Mouse (Mus musculus) heart, adult 18-20 months (tissue): Measurements from ENCODE around the gene Dtx3l. TPM values are rescaled to one million over a fixed set of nuclear protein-coding genes. Genes with fewer than 3 reads are reported as not detected.
"Not testable (repeated sequence)": the region's sequence is repeated elsewhere in the genome, so short reads cannot be mapped to it uniquely, and the experiment has no call there.

Experiments used
- DNase-seq, 2 experiments: peaks; one replicate each; pipeline ENCODE4 v3.0.0; 2021 to 2022; ENCODE audit warnings: mixed read lengths in 1 of 2
- long read RNA-seq, 2 experiments: library from polyadenylated mRNA; stranded (forward); transcript quantifications; one replicate each; pipeline ENCODE4 v2.0.0; 2021
- total RNA-seq, 2 experiments: library from RNA; stranded (reverse); gene quantifications; 2 replicates each; pipeline ENCODE4 v1.2.3; 2021

The Dtx3l gene
- 10 to 100 TPM; 10.9 to 11.3 TPM for total RNA-seq
- long read RNA-seq, experiment 1, full-length matches to known transcripts, result 1 of 4 reads
- long read RNA-seq, experiment 1, partial matches to known transcripts, result 1 of 4 reads
- long read RNA-seq, experiment 1, other reads (novel, unspliced or antisense), result 2 of 4 reads
- long read RNA-seq, experiment 2, full-length matches to known transcripts, result 1 of 2 reads
- long read RNA-seq, experiment 2, partial matches to known transcripts, result 1 of 2 reads
- long read RNA-seq, experiment 2, other reads (novel, unspliced or antisense), result 0 of 2 reads

GRCm38 (mm10) chr16:35938211-35939151, at the start of gene Dtx3l, which contains the start of gene Parp9:
TSS of gene Dtx3l (minus strand) at chr16:35939151.
TSS of gene Parp9 (plus strand) at chr16:35938470.
- peak; percentile 83 to 86 for DNase-seq

- no peak for DNase-seq
Measured at GRCm38 (mm10) chr16:35987930-35988329, 49.0 kb upstream of the Dtx3l start.

DNA sequence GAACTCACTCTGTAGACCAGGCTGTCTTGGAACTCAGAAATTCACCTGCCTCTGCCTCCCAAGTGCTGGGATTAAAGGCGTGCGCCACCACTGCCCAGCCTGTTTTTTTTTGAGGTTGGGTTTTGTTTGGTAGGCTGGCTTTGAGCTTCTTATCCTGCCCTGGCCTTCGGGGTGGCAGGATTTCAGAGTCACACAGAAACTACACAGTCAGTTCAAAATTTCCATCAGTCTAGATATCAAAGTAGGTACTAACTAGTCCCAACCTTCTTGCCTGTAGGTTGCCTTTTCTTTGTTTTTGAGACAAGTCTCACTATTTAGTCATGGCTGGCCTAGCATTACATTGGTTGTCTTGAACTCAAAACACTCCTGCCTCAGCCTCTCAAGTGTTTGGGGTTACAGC, 45.5 kb upstream of the Dtx3l start:
- no peak for DNase-seq

- peak; percentile 77 to 79 for DNase-seq
Measured at GRCm38 (mm10) chr16:35983517-35984101, 44.7 kb upstream of the Dtx3l start.

GRCm38 (mm10) chr16:35982902-35983516, 44.1 kb upstream of the Dtx3l start:
- DNase-seq, result peak; percentile 92 to 95

DNA sequence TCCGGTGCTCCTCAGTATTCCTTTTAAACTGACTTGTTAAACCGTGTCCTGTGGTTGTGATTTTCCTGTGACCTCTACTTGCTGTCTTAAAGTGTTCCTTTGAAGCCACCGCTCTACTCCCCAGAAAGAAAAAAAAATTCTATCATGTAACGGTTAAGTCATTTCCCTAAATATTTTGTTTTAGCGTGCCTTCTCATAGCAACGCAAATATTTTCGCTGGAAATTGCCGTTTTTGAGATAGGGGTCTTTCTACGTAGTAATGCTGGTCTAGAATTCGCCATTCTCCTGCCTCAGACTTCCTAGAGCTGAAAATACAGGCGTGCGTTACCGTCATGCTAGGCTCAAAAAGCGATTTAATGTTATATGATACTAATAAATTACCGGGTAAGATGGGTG, 43.6 kb upstream of the Dtx3l start:
- DNase-seq, result no peak

DNA sequence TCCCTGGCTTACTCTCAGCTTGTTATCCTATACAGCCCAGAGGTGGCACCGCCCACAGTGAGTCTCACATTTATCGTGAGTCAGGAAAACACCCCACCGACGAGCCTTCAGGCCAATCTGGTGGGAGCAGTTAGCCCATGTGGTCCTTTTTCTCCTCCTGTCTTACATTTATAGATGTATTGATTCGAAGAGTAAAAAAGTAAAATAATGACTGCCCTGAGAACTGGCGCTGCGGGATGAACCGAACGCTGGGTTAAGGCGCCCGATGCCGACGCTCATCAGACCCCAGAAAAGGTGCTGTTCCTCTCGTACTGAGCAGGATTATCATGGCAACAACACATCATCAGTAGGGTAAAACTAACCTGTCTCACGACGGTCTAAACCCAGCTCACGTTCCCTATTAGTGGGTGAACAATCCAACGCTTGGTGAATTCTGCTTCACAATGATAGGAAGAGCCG, 42.4 kb upstream of the Dtx3l start:
- peak; percentile 99 to 100 for DNase-seq

DNA sequence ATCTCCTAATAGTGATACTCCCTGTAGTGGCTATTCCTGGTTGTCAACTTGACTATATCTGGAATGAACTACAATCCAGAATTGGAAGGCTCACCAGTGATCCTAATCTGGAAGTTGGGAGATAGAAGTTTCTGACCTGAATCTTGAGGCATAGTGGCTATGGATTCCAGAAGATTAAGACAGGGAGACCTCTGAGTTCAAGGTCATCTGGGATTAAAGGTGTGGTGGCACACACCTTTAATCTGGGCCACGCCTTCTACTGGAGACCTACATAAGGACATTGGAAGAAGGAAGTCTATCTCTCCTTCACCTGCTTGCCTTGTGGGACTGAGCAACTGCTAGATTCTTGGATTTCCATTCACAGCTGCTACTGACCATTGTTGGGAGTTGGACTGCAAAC, 39.5 kb upstream of the Dtx3l start, which contains the start of gene Kpna1:
Gene Kpna1, plus strand, starts transcription at position 301 of the 400 bp plus-strand sequence.
- not testable (repeated sequence) for DNase-seq

- no peak for DNase-seq
Measured at GRCm38 (mm10) chr16:35974021-35974420, 35.1 kb upstream of the Dtx3l start.

DNA sequence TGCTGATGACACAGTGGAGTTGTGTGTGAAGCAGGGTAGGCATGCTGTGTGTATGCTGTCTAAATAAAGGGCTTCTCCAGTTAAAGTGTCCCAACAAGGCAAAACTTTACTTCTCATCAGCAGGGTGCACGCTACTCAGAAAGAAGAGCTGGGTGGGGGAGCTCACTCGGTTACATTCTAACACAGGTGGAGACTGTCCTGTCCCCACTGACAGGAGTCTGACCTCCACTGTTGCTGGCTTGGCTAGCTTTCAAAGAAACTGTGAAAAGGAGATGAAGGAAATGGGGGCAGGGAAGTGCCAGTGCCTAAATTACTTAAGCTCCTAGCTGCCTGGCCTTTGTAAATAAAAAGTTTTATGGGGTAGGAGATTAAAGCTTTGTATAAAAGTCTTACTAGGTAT, 29.2 kb upstream of the Dtx3l start:
- DNase-seq, result peak in 1 of 2 experiments; percentile 10

GRCm38 (mm10) chr16:35967319-35967718, 28.4 kb upstream of the Dtx3l start:
- DNase-seq, result no peak

DNA sequence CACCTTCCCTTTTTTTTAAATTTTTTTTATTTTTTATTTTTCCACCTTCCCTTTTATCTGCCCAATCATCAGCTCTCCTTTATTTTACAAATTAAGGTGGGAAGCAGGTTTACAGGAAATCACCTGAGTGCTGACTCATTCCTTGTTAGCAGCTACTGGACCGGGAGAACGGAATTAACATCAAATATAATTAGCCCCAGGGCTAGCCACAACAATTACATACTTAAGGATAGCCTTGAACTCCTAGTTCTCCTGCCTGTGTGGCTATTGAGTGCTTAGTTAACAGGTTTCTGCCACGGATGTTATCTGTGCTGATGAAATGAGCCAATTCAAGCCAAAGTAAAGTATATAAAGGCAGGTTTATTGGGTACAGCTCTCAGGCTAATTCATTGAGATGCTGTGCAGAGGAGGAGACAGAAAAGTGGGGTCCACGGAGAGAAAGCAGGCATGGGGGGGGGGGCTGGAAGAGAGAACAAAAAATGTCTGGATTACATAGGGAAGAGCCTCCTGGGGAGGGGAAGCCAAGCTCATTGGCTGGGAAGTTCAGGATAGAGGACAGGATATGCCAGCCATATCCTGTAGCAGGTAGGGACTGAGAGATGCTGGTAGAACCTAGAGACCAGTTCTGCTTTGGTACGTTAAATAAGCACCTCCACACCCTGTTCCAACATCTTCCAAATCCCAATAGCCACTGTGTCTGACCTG, 27.6 kb upstream of the Dtx3l start:
- no peak for DNase-seq

DNA sequence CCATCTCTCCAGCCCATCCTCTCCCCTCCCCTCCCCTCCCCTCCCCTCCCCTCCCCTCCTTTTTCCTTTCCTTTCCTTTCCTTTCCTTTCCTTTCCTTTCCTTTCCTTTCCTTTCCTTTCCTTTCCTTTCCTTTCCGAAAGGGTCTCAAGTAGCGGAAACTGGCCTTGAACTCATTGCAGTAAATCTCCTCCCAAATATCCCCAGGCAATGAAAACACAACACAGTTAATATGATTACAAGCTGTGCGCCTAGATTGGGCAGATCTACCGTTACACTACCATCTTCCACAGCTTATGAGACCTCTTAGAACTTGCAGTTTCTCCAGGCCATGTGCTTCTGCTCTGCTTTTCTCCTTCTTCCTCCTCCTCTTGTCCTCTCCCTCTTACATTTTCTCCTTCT, 27.0 kb upstream of the Dtx3l start:
- DNase-seq, result not testable (repeated sequence)

DNA sequence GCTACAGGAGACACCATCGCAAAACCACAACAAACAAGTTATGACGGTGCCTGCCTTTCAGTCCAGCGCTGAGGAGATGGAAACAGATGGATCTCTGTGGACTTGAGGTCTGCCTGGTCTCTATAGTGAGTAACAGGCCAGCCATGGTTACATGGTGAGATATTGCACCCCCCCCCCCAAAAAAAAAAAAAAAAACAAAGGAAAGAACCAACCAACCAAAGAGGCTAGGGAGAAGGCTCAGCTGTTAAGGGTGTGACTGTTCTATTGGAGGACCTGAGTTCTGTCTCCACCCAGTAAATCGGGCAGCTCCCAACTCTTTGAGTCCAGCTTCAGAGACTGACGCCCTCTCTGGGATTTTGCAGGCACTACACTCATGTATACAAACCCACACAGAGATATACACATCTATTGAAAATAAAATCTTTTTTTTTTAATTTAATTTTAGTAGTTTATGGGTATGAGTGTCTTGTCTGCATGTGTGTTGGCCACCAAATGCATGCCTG, 13.7 kb upstream of the Dtx3l start:
- DNase-seq, result no peak

GRCm38 (mm10) chr16:35951216-35951615, 12.3 kb upstream of the Dtx3l start:
- no peak for DNase-seq

DNA sequence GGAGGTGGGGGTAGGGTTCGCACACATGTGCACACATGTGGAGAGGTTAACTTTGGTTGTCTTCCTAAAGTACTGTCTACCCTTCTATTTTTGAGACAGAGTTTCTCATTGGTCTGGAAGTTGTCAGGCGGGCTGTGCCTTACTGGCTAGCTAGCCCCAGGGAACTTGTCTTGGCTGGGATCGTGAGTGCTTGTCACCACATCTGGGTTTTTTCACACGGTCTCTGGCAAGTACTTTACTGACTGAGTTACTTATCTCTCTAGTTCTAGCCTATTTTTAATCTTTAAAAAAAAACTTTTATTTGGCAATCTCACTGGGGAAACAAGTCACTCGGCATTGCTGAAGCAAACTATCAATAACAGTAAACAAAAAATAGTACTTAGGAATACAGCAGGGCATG, 10.3 kb upstream of the Dtx3l start:
- peak; percentile 89 to 93 for DNase-seq

- peak in 1 of 2 experiments; percentile 24 for DNase-seq
Measured at GRCm38 (mm10) chr16:35941382-35941781, 2.4 kb upstream of the Dtx3l start.

- peak; percentile 93 to 95 for DNase-seq
Measured at GRCm38 (mm10) chr16:35939690-35940089, 739 bp upstream of the Dtx3l start.

- peak in 1 of 2 experiments; percentile 63 for DNase-seq
Measured at GRCm38 (mm10) chr16:35939261-35939660, 310 bp upstream of the Dtx3l start.

DNA sequence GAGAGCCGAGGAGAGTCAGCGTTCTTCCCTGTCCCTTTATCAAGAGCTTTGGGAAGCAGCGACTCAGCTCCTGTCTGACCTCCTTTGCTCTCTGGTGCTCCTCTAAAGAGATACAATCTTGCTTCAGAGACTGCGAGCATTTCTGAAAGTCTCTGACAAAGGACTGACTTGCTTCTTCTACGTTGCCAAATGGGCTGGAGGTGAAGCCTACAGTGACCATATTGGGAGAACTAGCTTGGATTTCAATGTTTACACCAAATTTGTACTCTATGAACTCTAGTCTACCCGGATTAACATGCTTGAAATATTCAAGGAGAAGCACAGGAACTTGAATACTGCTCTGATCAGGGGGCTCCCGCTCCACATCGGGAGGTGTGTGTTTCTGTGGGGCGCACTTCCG, 5.8 kb downstream of the Dtx3l start:
- DNase-seq, result no peak
